Mouse (Mus musculus) mouse trophoblast stem cell (cell line): Measurements from ENCODE around the gene Ppp1r1c.
"Not testable (repeated sequence)": the region's sequence is repeated elsewhere in the genome, so short reads cannot be mapped to it uniquely, and the experiment has no call there.

ENCODE experiments used
- in situ Hi-C, 2 experiments: fragments of 300-500 bp; cut with MseI, MboI; formaldehyde crosslinking; loops; 2 replicates in 1 of 2; 3 replicates in 1 of 2; pipeline ENCODE4 v1.15.1; 2025

The Ppp1r1c gene

DNA sequence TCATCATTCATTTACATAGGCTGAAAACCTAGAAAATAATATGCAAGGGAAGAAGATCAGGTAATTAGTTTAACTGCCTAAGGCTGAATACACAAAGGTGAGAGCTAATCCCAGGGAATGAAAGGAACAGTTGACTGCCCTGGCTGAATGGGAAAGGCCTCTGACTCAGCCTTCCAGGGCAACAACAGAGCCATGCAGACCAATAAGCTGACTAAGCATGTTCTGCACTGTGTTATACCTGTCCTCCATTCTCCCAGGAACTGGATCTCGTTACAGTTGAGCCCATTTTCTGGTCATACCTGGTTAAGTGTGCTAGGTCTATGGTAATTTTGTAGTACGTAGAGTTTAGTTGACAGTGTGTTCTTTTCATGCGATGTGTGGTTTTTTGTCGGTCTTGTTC, 36.6 kb downstream of the Ppp1r1c start:
- in situ Hi-C loops: no loop called here

GRCm38 (mm10) chr2:79751685-79752084, 44.1 kb downstream of the Ppp1r1c start:
- in situ Hi-C loops: no loop called here

DNA sequence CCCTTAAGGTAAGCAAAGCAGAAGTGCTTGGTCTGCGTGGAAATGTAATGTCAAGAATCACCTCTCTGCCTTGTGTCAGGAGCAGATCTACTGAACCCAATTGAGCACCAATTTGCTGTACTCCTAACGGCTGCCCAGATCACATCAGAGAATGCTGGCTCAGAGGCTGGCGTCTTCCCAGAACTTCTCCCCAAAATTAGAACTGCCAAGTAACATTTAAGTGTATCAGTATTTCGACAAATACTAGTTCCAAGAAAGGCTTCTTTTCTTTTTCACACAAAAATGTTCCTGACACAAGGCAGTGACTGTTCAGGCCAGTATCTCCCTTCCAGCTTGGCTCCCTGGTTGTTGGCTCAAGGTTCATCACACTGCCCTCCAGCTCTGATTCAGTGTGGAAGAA, 52.4 kb downstream of the Ppp1r1c start:
- in situ Hi-C loops: loop anchor here in 1 of 2 experiments (10.0 kb wide), 1 partner anchor 245 kb away; no protein-coding TSS in a partner anchor

GRCm38 (mm10) chr2:79762723-79763388, 55.3 kb downstream of the Ppp1r1c start:
- in situ Hi-C loops: loop anchor here in 1 of 2 experiments (10.0 kb wide), 1 partner anchor 248 kb away; no protein-coding TSS in a partner anchor

- in situ Hi-C loops: loop anchor here in 1 of 2 experiments (10.0 kb wide), 1 partner anchor 250 kb away; no protein-coding TSS in a partner anchor
Measured at GRCm38 (mm10) chr2:79765032-79765431, 57.5 kb downstream of the Ppp1r1c start.

- in situ Hi-C loops: loop anchor here in 1 of 2 experiments (10.0 kb wide), 1 partner anchor 251 kb away; no protein-coding TSS in a partner anchor
Measured at GRCm38 (mm10) chr2:79765723-79766122, 58.1 kb downstream of the Ppp1r1c start.

DNA sequence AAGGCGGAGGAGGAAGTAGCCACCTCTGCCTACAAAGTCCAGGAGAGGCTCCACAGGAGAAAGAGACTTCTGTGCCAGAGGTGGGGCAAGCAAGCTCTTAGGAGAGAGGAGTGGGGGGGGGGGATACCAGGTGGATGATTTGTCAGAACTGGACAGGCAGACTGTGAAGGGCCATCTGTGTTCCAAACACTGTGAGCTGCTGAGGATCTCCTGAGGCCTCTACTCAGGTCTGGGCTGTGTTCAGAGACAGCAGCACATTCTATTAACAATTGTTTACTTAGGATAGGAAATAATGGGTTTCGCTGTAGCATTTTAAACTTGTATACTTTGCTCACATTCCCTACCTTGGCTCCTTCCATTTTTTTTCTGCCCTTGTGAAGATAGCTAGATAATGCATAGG, 61.0 kb downstream of the Ppp1r1c start:
- in situ Hi-C loops: loop anchor here in 1 of 2 experiments (10.0 kb wide), 1 partner anchor 254 kb away; no protein-coding TSS in a partner anchor

GRCm38 (mm10) chr2:79770307-79770706, 62.7 kb downstream of the Ppp1r1c start:
- in situ Hi-C loops: loop anchor here (10.0 kb wide), 2 partner anchors 256 to 406 kb away; no protein-coding TSS in a partner anchor

DNA sequence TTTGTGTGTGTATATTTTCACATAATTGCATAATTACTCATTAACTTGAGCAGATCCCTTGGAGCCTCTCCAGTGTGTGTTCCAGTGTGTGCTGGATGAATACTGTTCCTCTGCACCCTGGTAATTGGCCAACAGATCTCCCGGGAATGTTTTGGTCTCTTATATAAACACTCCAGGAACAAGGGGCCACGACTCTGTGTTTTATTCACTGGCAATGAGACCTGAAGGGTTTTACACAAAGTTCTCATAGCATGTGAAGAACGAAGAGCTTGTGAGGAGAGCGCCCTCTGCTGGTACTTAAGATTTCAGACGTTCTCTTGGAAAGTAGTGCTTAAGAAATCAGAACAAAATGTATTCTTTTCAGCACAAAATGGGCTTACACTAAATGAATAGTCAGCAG, 66.8 kb downstream of the Ppp1r1c start:
- in situ Hi-C loops: loop anchor here (10.0 kb wide), 2 partner anchors 260 to 410 kb away; no protein-coding TSS in a partner anchor

DNA sequence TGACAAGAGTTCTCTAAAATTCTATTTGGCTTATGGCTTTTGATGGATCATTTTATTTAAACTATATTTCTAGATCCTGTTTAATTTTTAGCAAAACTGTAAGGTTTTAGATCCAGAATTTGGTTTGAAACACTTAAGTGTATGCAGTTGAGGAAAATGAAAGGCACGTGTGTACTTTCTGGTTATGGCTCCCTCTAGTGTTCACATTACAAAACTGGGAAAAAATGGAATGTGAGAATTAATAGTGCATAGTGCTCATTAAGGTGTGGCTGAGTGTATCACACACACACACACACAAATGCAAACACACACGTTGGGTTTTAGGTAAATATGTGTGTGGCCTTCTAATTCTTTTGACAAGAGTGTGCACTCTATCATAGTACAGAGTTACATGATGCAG, 70.2 kb downstream of the Ppp1r1c start:
- in situ Hi-C loops: loop anchor here (10.0 kb wide), 2 partner anchors 263 to 413 kb away; no protein-coding TSS in a partner anchor

DNA sequence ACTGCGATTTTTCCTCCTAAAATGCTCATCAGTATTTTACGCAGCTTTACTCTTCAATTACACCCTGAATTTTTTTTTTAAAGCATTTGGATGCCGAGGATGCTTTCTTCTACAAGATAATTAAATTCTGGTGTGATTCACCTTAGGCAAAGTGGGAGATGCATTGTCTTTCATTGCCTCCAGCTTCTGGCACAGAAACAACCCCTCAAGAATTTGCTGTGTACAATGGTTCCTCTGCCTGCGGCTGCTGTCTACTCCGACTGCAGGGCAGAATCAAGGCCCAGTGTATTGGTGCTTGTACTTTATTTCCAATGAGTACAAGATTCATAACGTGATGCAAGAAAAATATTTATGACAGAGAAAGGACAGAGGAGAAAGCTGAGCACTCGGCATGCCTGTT, 73.2 kb downstream of the Ppp1r1c start:
- in situ Hi-C loops: no loop called here

- in situ Hi-C loops: no loop called here
Measured at GRCm38 (mm10) chr2:79785541-79786134, 78.1 kb downstream of the Ppp1r1c start.

GRCm38 (mm10) chr2:79786467-79786866, 78.9 kb downstream of the Ppp1r1c start:
- in situ Hi-C loops: no loop called here

- in situ Hi-C loops: no loop called here
Measured at GRCm38 (mm10) chr2:79793186-79793585, 85.6 kb downstream of the Ppp1r1c start.

DNA sequence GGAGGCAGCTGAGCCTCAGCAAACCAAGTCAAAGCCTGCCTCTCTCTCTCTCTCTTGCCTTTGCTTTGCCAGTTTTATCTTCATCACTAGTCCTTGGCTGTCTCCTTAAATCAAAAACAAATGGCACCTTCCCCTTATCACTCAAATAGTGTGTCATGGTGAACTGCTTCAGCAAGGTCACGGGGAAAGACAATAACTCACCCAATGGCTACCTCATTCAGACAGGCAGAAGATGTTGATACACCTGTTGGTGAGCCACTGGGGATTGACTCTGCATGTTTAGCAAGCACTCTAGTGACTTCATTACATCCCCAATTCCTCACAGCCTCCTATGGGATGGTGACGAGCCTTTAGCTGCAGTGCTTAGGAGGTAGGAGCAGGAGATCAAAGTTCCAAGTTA, 89.9 kb downstream of the Ppp1r1c start:
- in situ Hi-C loops: no loop called here

DNA sequence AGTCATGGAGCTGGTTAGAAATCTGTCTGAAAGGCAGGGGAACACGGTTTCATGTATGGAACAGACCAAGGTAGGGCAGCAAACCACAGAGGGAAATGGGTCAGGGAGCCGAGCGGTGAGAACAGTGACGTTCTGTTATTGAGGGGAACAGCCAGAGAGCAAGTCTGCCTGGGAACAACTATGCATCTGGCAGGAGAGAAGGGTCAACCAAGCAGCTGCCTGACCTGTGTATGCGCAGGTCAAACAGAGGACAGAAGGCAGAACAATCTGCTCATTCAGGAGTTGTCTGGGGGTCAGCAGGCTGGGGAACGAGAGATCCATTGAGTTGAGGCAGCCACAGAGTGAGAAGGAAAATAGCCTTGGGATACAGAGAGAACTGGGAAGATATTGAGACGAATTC, 91.0 kb downstream of the Ppp1r1c start:
- in situ Hi-C loops: no loop called here

DNA sequence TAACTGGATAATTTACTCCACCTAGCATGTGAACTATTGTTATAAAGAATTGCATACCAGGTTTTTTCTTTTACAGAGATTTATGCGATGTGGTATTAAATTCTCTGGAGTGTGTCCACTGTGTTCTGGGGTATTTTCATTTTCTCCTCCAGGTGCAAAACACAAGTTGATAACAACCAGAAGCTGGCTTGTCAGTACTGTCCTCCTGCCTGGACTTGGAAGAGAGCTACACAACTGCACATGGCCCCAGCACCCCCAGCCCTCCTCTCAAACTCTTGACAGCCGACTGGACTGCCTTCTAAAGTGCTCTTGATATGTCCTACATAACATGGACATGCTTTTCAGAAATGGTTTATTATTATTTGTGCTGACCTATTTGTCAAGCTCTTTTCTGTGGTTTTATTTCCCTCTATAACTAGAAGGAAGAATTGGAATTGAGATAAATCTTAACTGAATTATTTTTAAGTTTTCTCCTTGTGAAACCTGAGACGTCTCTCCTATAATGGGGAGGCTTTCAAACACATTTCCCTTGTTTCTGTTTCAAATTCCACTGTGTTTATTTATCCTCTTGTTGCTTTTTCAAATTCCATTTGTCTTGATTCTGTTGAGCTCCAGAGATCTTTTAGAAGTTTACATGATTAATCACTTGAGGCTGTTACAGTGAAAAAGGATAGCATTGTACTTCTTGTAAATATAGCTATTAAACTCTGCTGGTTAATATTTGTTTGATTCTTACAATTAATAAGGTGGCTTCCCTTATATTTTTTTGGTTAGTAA, 108.3 kb downstream of the Ppp1r1c start:
- in situ Hi-C loops: no loop called here

DNA sequence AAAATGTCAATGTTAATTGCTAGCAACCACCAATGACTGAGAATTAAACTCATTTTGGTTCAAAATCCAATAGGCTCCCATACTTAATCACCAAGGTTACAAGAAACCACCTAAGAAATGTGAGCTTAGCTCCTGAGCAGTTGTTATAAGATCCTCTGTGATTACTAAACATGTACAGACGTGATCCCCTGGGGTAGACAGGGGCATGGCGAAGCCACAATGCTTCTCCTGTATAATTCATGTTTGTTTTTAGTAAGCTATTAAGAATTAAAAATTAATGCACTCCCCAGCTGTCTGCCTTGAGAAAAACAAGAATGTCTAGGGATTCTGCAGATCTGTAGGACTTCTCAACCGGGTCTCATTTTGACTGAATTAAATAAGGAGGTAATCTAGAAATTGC, 112.0 kb downstream of the Ppp1r1c start:
- in situ Hi-C loops: no loop called here

GRCm38 (mm10) chr2:79825853-79826252, 118.3 kb downstream of the Ppp1r1c start:
- in situ Hi-C loops: no loop called here

- in situ Hi-C loops: no loop called here
Measured at GRCm38 (mm10) chr2:79839090-79839489, 131.5 kb downstream of the Ppp1r1c start.

DNA sequence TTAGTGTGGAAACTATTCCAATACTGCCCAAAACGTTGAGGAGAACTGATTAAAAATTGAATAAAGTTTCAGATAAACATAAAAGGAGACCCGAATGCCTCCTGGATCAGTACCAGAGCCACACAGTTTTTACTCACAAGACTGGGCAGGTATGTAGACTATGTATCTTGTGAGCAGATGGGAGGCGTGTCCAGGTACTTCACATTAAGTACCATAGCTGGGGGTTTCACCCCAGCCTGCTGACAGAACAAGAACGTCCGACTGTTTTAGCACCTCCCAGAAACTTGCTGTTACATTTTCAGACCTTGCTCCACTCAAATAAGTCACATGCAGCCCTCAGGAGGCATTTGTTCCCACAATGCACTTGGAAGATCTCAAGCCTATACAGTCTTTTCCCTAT, 131.9 kb downstream of the Ppp1r1c start:
- in situ Hi-C loops: no loop called here

GRCm38 (mm10) chr2:79847396-79847795, 139.8 kb downstream of the Ppp1r1c start:
- in situ Hi-C loops: not testable (repeated sequence)
